Mouse (Mus musculus) intestine, embryonic 14.5 days (tissue): ENCODE measurements around the gene Elp5. TPM values are rescaled to one million over a fixed set of nuclear protein-coding genes. Genes with fewer than 3 reads are reported as not detected.
A peak's percentile ranks its signal among the peaks of the same experiment; 100 is the strongest.

Experiments
- ATAC-seq: fragments of 200-750 bp; cut with Nextera tagmentation; replicated peaks from 2 replicates; pipeline ENCODE4 v1.8.0; 2017; ENCODE audit warnings: low read depth, moderate number of reproducible peaks, moderate TSS enrichment, moderate library complexity; ENCODE audit not compliant: low FRiP score, low TSS enrichment
- DNase-seq: peaks from one replicate; pipeline ENCODE4 v3.0.0-alpha.2; 2018; ENCODE audit warnings: low spot score
- H3K27ac ChIP-seq: fragments of 300-500 bp; sonication (generic); 2 replicates; pipeline ENCODE4 v1.5.1; 2014; ENCODE audit warnings: low read depth, mild to moderate bottlenecking, control low read depth
- H3K27me3 ChIP-seq: fragments of 300-500 bp; sonication (generic); replicated peaks from 2 replicates; pipeline ENCODE4 v1.6.1; 2014; ENCODE audit warnings: low read length, control low read depth; ENCODE audit not compliant: control insufficient read depth, insufficient read depth
- H3K36me3 ChIP-seq: fragments of 300-500 bp; sonication (generic); 2 replicates; pipeline ENCODE4 v1.6.1; 2014; ENCODE audit warnings: low read length, control low read depth; ENCODE audit not compliant: control insufficient read depth, insufficient read depth
- H3K4me1 ChIP-seq: fragments of 300-500 bp; sonication (generic); replicated peaks from 2 replicates; pipeline ENCODE4 v1.6.1; 2014; ENCODE audit warnings: low read length, control low read depth, mixed read lengths; ENCODE audit not compliant: control insufficient read depth, insufficient read depth
- H3K4me2 ChIP-seq: fragments of 300-500 bp; sonication (generic); 2 replicates; pipeline ENCODE4 v1.6.1; 2014; ENCODE audit warnings: low read length
- H3K4me3 ChIP-seq: fragments of 300-500 bp; sonication (generic); 2 replicates; pipeline ENCODE4 v1.5.1; 2014; ENCODE audit warnings: low read depth, low read length, control low read depth, mixed read lengths
- H3K9ac ChIP-seq: fragments of 300-500 bp; sonication (generic); 2 replicates; pipeline ENCODE4 v1.6.1; 2014; ENCODE audit warnings: mild to moderate bottlenecking, low read length
- H3K9me3 ChIP-seq: fragments of 300-500 bp; sonication (generic); 2 replicates; pipeline ENCODE4 v1.6.1; 2016; ENCODE audit warnings: low read length, control low read depth; ENCODE audit not compliant: control insufficient read depth
- WGBS: fragments of 180-500 bp; shearing (Covaris S2); extraction: QIAGEN DNeasy Blood & Tissue Kit; methylation state at CpG from one replicate; pipeline ENCODE4 v1.1.7; 2014; 5-methylcytosine and 5-hydroxymethylcytosine counted together
- polyA plus RNA-seq: library from polyadenylated mRNA; unstranded; fragments of >200 nt; fragmentation: Nextera tagmentation; extraction: Ambion mirVana; gene quantifications from 2 replicates; pipeline ENCODE4 v1.2.1, GENCODE M21; 2014

Gene Elp5
- polyA plus RNA-seq, 1 experiment from 2014 or later = 104 TPM

DNA sequence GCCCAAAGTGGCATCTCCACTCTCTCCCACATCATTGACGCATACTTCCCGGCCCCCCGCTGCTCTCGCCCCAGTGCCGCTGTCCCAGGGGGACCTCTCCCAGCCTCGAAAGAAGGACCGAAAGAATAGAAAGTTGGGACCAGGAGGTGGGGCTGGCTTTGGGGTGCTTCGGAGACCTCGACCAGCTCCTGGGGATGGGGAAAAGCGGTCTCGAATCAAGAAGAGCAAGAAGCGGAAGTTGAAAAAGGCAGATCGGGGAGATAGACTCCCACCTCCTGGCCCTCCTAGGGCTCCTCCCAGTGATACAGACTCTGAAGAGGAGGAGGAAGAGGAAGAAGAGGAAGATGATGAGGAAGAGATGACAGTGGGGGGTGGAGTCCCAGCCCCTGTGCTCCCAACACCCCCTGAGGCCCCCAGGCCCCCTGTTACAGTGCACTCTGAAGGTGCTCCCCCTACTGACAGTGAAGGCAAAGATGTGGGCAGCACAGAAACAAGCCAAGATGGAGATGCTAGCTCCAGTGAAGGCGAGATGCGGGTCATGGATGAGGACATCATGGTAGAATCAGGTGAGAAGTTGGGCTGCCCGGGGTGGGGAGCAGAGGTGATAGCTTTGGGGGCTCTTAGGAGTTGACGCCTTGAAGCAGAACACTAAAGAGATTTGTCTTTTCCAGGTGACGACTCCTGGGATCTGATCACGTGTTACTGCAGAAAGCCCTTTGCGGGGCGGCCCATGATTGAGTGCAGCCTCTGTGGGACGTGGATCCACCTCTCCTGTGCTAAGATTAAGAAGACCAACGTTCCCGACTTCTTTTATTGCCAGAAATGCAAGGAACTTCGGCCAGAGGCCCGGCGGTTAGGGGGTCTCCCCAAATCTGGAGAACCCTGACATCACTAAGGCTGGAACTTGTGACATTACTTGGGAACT is 16.5 kb upstream of the Elp5 start:
- DNase-seq = no peak
- Histone ChIP-seq H3K36me3 (peaks cover 34% of the 10 kb centered on the region), H3K4me1 (peaks cover 30% of the 10 kb centered on the region), H3K9ac (no peak overlapping the region), H3K4me3 (no peak overlapping the region), H3K4me2 (no peak overlapping the region), H3K27me3 (no peaks in the 10 kb centered on the region), H3K9me3 (no peaks in the 10 kb centered on the region), H3K27ac (no peak overlapping the region)
- ATAC-seq = no peak
- whole genome bisulfite sequencing = 91% methylated on average over 27 of the region's 27 CpGs

DNA sequence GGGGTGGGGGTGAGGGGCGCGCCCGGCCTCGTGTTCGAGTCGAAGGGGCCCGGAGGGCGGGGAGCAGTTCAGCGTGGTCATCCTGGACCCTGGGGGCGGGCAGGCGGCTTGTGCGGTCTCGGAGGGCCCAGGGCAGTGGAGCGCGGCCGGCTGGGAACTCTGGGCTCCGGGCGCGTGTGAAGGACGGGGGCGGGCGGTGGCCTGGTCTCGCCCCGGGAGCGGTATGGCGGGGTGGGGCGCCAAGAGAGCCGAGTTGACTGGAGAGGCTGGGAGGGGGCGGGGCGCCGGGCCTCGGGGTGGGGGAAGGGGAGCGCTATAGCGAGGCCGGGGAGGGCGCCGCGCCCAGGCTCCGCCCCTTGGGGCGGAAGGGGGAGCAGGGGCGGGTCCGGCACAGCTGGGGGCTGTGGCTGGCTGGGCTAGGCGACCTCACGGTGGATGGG is 14.8 kb upstream of the Elp5 start:
- Histone ChIP-seq H3K27ac (peak overlapping the region; percentile 98), H3K4me2 (peak overlapping the region; percentile 57), H3K4me1 (peaks cover 30% of the 10 kb centered on the region), H3K4me3 (peak overlapping the region; percentile 77), H3K27me3 (no peaks in the 10 kb centered on the region), H3K9me3 (no peaks in the 10 kb centered on the region), H3K9ac (peak overlapping the region; percentile 88), H3K36me3 (peaks cover 41% of the 10 kb centered on the region)
- DNase-seq (peak; percentile 91), ATAC-seq (peak; percentile 54)
- under 1% methylated on average over 42 of the region's 44 CpGs for WGBS

DNA sequence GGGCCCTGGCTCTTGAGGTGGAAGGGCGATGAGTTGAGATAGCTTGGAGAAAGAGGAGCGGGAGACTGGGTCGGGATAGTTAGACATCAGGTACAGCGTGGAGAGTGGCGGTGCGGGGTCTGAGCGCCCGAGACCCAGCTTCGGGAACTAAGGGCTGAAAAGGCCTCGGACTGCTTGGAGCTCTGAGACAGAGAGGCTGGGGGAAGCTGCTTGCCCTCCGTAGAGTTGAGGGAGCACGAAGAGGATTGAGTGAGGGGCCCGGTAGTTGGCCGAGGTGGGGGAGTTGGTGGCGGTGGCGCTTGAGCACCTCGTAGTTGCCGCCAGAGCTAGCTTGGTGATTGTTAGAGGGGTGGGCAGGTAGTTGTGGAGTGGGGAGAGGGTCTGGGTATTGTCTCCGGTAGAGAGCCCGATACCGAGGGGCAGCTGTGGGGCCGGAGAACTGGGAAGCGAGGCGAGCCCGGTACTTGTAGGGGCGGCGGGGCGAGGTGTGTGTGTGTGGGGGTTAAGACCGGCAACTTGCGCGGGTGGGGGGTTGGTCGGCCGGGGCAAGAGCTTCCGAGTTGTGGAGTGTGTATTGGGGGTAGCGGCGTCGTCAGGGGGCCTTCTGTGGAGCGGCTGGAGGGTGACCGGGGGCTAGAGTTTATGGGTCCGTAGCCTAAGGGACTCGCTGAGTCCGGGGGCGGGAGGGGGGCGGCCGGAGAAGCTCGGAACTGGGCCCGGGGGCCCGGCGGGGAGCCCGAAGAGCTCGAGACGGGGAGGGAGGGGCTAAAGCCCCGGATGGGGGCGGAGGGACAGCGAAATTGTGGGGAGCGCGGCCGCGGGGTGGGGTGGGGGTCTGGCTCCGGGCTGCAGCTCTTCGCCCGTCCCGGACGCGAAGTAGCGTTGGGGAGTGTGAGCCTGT is 14.1 kb upstream of the Elp5 start:
- peak overlapping the region; percentile 88 for H3K9ac ChIP-seq
- H3K4me3 ChIP-seq = peak overlapping the region; percentile 77
- ATAC-seq = peak; percentile 2
- peaks cover 23% of the 10 kb centered on the region for H3K4me1 ChIP-seq
- H3K36me3 ChIP-seq = peaks cover 41% of the 10 kb centered on the region
- WGBS = under 1% methylated on average over 64 of the region's 66 CpGs
- peak overlapping the region; percentile 98 for H3K27ac ChIP-seq
- H3K27me3 ChIP-seq = no peaks in the 10 kb centered on the region
- no peaks in the 10 kb centered on the region for H3K9me3 ChIP-seq
- peak overlapping the region; percentile 57 for H3K4me2 ChIP-seq
- DNase-seq = peak; percentile 78

DNA sequence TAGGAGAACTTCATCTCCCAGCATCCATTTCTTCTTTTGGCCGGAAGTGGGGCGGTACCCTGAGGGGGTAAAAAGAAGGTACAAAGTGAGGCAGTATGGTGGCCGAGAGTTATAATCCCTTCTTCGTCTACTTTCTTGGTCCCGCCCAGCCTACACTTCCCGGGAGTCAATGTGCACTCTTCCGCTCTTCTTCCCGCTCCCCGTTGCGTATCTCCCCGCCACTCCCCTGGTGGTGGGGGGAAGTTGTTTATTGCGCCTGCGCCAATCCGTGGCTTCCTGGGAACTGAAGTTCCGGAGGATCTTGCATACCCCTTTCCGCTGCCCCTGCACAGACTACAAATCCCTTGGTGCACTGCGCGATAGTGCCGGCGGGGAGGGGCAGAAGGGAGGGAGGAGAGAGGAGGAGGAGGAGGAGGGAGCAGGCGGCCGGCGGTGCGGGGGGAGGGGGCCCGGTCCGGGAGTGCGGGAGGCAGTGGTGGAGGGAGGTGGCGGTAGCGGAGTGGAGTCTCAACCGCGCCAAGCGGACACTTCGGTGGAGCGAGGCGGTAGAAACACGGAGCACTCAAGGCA is 13.2 kb upstream of the Elp5 start, which contains the start of gene Phf23:
Phf23 (plus strand) TSS at position 387 of the 570 bp plus-strand sequence.
- Histone ChIP-seq H3K4me1 (peaks cover 23% of the 10 kb centered on the region), H3K4me2 (peak within 1 kb of the TSS; percentile 57), H3K27ac (peak within 1 kb of the TSS; percentile 98), H3K27me3 (no peaks in the 10 kb centered on the region), H3K9ac (peak within 1 kb of the TSS; percentile 88), H3K9me3 (no peaks in the 10 kb centered on the region), H3K36me3 (peaks cover 41% of the 10 kb centered on the region), H3K4me3 (peak within 1 kb of the TSS; percentile 77)
- peak; percentile 97 for DNase-seq
- under 1% methylated on average over 36 of the region's 36 CpGs for WGBS
- ATAC-seq = peak; percentile 71

DNA sequence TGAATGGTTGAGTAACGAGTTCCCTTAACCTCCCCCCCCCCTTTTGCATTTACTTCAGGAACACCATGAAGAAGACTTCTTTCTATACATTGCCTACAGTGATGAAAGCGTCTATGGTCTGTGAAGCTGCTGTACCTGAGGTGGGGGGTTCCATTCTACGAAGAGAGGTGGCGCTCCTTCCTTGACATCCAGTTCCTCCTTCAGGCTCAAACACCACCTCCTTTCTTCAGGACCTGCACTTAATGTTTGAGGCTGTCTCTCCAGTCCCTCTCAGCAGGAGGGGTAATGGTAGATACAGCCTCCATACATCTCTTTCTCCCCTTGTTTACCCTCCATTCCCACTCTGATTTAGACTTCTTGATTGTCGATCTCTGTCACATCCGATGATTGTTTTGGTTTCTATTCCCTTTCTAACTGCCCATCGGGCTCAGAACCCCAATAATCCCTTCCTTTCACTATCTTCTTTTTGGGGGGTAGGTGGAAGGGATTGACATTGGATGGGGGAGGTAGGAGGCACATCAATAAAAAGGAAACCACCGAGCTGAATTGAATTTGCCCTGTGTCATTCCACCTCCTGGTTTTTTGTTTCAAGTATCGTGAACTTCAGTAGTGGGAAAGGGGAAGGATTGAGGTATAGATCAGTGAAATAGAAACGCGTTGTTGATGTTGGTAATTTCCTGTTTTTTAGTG is 12.2 kb upstream of the Elp5 start:
- Histone ChIP-seq H3K9me3 (no peaks in the 10 kb centered on the region), H3K27me3 (no peaks in the 10 kb centered on the region), H3K4me3 (0 out of 2 replicates have a peak overlapping the region, but pooled peaks have one; percentile 77), H3K4me2 (peak overlapping the region; percentile 38; the same call in 1 of the 2 replicates), H3K27ac (no peak overlapping the region; the same call in 1 of the 2 replicates), H3K4me1 (peaks cover 21% of the 10 kb centered on the region), H3K36me3 (peaks cover 45% of the 10 kb centered on the region), H3K9ac (no peak overlapping the region)
- ATAC-seq (no peak), DNase-seq (no peak)
- WGBS = 84% methylated on average over 11 of the region's 11 CpGs

DNA sequence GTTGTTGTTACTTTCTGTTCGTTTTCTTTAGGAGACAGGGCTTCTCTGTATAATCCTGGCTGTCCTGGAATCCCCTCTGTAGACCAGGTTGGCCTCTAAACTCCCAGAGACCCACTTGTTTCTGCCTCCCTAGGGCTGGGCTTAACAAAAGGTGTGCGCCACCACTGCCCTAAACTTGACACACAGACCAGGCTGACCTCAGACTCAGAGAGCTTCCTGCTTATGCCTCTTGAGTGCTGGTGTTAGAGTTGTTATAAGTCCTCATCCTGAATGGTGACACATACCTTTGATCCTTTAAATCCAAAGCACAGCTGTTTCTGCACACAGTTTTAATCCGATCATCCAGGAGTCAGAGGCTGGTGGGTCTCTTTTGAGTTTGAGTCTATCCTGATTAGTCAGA is 10.6 kb upstream of the Elp5 start:
- peak overlapping the region; percentile 71 for H3K4me2 ChIP-seq
- no peaks in the 10 kb centered on the region for H3K27me3 ChIP-seq
- peak overlapping the region; percentile 83; the same call in 1 of the 2 replicates for H3K9ac ChIP-seq
- peaks cover 45% of the 10 kb centered on the region for H3K36me3 ChIP-seq
- H3K4me3 ChIP-seq = peak overlapping the region; percentile 78
- ATAC-seq (no peak), DNase-seq (no peak)
- H3K4me1 ChIP-seq = peaks cover 18% of the 10 kb centered on the region
- 85% methylated on average over 3 of the region's 3 CpGs for WGBS
- H3K9me3 ChIP-seq = no peaks in the 10 kb centered on the region
- no peak overlapping the region for H3K27ac ChIP-seq

DNA sequence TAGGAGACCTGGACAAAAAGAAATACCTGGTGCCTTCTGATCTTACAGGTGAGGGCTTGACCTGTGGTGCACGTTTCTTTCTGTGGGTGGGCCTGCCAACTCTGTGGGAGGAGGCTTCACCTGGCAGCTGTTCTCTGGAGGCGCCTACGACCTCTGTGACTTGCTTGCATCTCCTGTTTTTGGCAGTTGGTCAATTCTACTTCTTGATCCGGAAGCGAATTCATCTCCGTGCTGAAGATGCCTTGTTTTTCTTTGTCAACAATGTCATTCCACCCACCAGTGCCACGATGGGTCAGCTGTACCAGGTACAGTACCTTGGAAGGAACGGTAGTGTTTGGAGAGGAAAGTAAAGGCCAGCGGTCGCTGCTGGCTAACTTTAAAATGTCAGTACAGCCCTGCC is 10.1 kb upstream of the Elp5 start:
- Histone ChIP-seq H3K4me3 (peak overlapping the region; percentile 78), H3K4me1 (peaks cover 13% of the 10 kb centered on the region), H3K27me3 (no peaks in the 10 kb centered on the region), H3K9me3 (no peaks in the 10 kb centered on the region), H3K9ac (peak overlapping the region; percentile 83), H3K27ac (no peak overlapping the region), H3K4me2 (peak overlapping the region; percentile 71), H3K36me3 (peaks cover 46% of the 10 kb centered on the region)
- DNase-seq = no peak
- ATAC-seq = no peak
- WGBS = 75% methylated on average over 10 of the region's 10 CpGs
